Mouse (Mus musculus): ENCODE measurements around the gene Cchcr1. TPM values are rescaled to one million over a fixed set of nuclear protein-coding genes. Genes with fewer than 3 reads are reported as not detected.

Cchcr1 gene
- 9.6 and 9.9 TPM in 2 replicates for polyA plus RNA-seq (2012; rRNA removed)

GRCm38 (mm10) chr17:35516652-35517500 is at the start of gene Cchcr1, which contains the start of gene Tcf19:
Gene Cchcr1 (plus strand): TSS chr17:35517100.
Gene Tcf19 (minus strand): TSS chr17:35516824.

GRCm38 (mm10) chr17:35469842-35470751 is 46.8 kb upstream of the Cchcr1 start, which contains the start of gene H2-Q10:
Gene H2-Q10 (plus strand): TSS chr17:35470089.

GRCm38 (mm10) chr17:35505776-35506175 is 11.1 kb upstream of the Cchcr1 start, which contains the start of gene Pou5f1:
Gene Pou5f1 (plus strand): TSS chr17:35506018.

GRCm38 (mm10) chr17:35532901-35533300 is 16.0 kb downstream of the Cchcr1 start, which contains the start of gene Psors1c2:
Gene Psors1c2 (plus strand): TSS chr17:35533201.

GRCm38 (mm10) chr17:35551881-35552414 is 35.0 kb downstream of the Cchcr1 start, which contains the start of gene Cdsn:
Gene Cdsn (plus strand): TSS chr17:35552128.

GRCm38 (mm10) chr17:35567150-35567549 is 50.2 kb downstream of the Cchcr1 start, which contains the start of gene 2300002M23Rik:
Gene 2300002M23Rik (plus strand): TSS chr17:35567450.

Other genes with a start within 250 kb of the Cchcr1 start
- 0.50 and 0.63 TPM in 2 replicates for gene H2-Q1, start 196.7 kb upstream of the Cchcr1 start, polyA plus RNA-seq (2012; rRNA removed)
- gene H2-Q2, start 174.9 kb upstream of the Cchcr1 start, polyA plus RNA-seq (2012; rRNA removed) = 0.53 and 0.67 TPM in 2 replicates
- 6.6 and 6.8 TPM in 2 replicates for gene H2-Q4, start 137.5 kb upstream of the Cchcr1 start, polyA plus RNA-seq (2012; rRNA removed)
- gene H2-Q6, start 92.2 kb upstream of the Cchcr1 start, polyA plus RNA-seq (2012; rRNA removed) = 10.0 and 11.4 TPM in 2 replicates
- 20.5 and 21.9 TPM in 2 replicates for gene H2-Q7, start 77.9 kb upstream of the Cchcr1 start, polyA plus RNA-seq (2012; rRNA removed)
- 112 and 136 TPM in 2 replicates for gene H2-Q10, start 47.0 kb upstream of the Cchcr1 start, polyA plus RNA-seq (2012; rRNA removed)
- gene Pou5f1, start 11.1 kb upstream of the Cchcr1 start, polyA plus RNA-seq (2012; rRNA removed) = not detected in 2 replicates
- 27.3 and 35.3 TPM in 2 replicates for gene Tcf19, start 276 bp upstream of the Cchcr1 start, polyA plus RNA-seq (2012; rRNA removed)
- gene Psors1c2, start 16.1 kb downstream of the Cchcr1 start, polyA plus RNA-seq (2012; rRNA removed) = 0.03 and 0.12 TPM in 2 replicates
- 0.02 TPM in 1 of 2 replicates, not detected in the other for gene Cdsn, start 35.0 kb downstream of the Cchcr1 start, polyA plus RNA-seq (2012; rRNA removed)
- gene 2300002M23Rik, start 50.4 kb downstream of the Cchcr1 start, polyA plus RNA-seq (2012; rRNA removed) = not detected in 2 replicates
- not detected in 2 replicates for gene Sfta2, start 84.4 kb downstream of the Cchcr1 start, polyA plus RNA-seq (2012; rRNA removed)
- gene Gm9573, start 109.5 kb downstream of the Cchcr1 start, polyA plus RNA-seq (2012; rRNA removed) = not detected in 2 replicates
- gene Mucl3, start 126.6 kb downstream of the Cchcr1 start, polyA plus RNA-seq (2012; rRNA removed) = 0.02 TPM in 1 of 2 replicates, not detected in the other
- gene Vars2, start 150.5 kb downstream of the Cchcr1 start, polyA plus RNA-seq (2012; rRNA removed) = 7.1 and 7.8 TPM in 2 replicates
- gene Gtf2h4, start 156.6 kb downstream of the Cchcr1 start, polyA plus RNA-seq (2012; rRNA removed) = 15.6 and 17.6 TPM in 2 replicates
- 0.91 and 1.4 TPM in 2 replicates for gene Ddr1, start 187.5 kb downstream of the Cchcr1 start, polyA plus RNA-seq (2012; rRNA removed)